Mouse (Mus musculus) G1E (cell line): ENCODE measurements around the gene D630045J12Rik. TPM values are rescaled to one million over a fixed set of nuclear protein-coding genes. Genes with fewer than 3 reads are reported as not detected.

ENCODE experiments used
- ATAC-seq: 2 replicates; pipeline ENCODE4 v1.8.0; 2016; ENCODE audit warnings: mild to moderate bottlenecking; ENCODE audit not compliant: insufficient number of reproducible peaks, poor library complexity, low FRiP score, severe bottlenecking; ENCODE audit errors: extremely low read depth
- DNase-seq: peaks from one replicate; pipeline ENCODE4 v3.0.0; 2012; ENCODE audit warnings: low spot score
- H3K27me3 ChIP-seq: 2 replicates; pipeline ENCODE4 v1.6.1; 2012; ENCODE audit warnings: mild to moderate bottlenecking, low read length, inconsistent platforms; ENCODE audit not compliant: insufficient read depth
- H3K36me3 ChIP-seq: replicated peaks from 2 replicates; pipeline ENCODE3; 2012; ENCODE audit warnings: mild to moderate bottlenecking, inconsistent platforms
- H3K4me1 ChIP-seq: 2 replicates; pipeline ENCODE4 v1.6.1; 2012; ENCODE audit warnings: low read depth, low read length, inconsistent platforms, mixed read lengths; ENCODE audit not compliant: insufficient read depth
- H3K4me3 ChIP-seq: 2 replicates; pipeline ENCODE4 v1.5.1; 2012; ENCODE audit warnings: low read depth, mild to moderate bottlenecking, inconsistent platforms, low read length, moderate library complexity, mixed read lengths
- H3K9me3 ChIP-seq: replicated peaks from 2 replicates; pipeline ENCODE4 v1.6.1; 2012; ENCODE audit warnings: inconsistent platforms
- CTCF ChIP-seq: IDR thresholded peaks from 2 replicates; pipeline ENCODE4 v1.5.1; 2012; ENCODE audit warnings: low read depth, low read length, inconsistent platforms, mixed read lengths
- GATA1 ChIP-seq: IDR thresholded peaks from 2 replicates; pipeline ENCODE4 v1.6.1; 2012; ENCODE audit warnings: borderline replicate concordance, low read length, inconsistent platforms, mixed read lengths
- GATA2 ChIP-seq: IDR thresholded peaks from 2 replicates; pipeline ENCODE4 v1.6.1; 2012; ENCODE audit warnings: low read depth, low read length, inconsistent platforms, borderline replicate concordance
- POLR2AphosphoS5 ChIP-seq: IDR thresholded peaks from 2 replicates; pipeline ENCODE4 v1.6.1; 2012; ENCODE audit warnings: low read depth, low read length, inconsistent platforms; ENCODE audit not compliant: insufficient replicate concordance
- TAL1 ChIP-seq: conservative IDR thresholded peaks from 2 replicates; pipeline ENCODE4 v1.6.1; 2012; ENCODE audit warnings: low read depth, low read length, inconsistent platforms, mixed read lengths
- polyA plus RNA-seq: library from polyadenylated mRNA; stranded (reverse); fragments of >175 nt; gene quantifications from 2 replicates; pipeline ENCODE4 v1.2.3, GENCODE M21; 2012
- total RNA-seq, 2 experiments: library from RNA; stranded (forward) in 1 of 2; stranded (reverse) in 1 of 2; fragments of 200-1000 nt in 1 of 2; fragments of >200 nt in 1 of 2; fragmentation: Nextera tagmentation in 1 of 2; gene quantifications; 2 replicates each; pipeline ENCODE4 v1.2.3; 2014 to 2017

Gene D630045J12Rik
- total and polyA plus RNA-seq, 3 experiments, result 0.01 to 0.38 TPM; not detected in 1

DNA sequence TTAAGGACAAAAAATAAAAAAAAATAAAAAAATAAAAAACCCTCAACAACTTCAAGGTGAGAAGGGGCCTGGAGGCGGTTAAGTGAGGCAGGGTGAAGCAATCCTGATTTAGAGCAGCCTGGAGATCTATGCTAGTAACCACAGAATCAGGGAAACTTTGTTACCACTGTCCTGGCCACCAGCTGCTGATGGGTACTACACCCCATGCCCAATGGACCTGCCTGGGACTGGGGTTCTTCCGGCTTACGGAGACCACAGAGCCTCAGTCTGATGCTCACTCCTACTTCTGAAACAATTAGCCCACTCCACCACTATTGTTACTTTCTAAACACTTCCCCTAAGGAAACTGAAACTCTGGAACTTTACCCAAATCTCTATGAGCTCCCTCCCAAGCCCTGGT is 9.0 kb downstream of the D630045J12Rik start:
- no peak for TF ChIP-seq GATA1
- TF ChIP-seq GATA2, result no peak
- TF ChIP-seq POLR2AphosphoS5, result no peak
- TF ChIP-seq CTCF, result no peak
- no peak for TF ChIP-seq TAL1
- Histone ChIP-seq H3K4me3 (no peak overlapping the region), H3K27me3 (peaks cover 32% of the 10 kb centered on the region), H3K4me1 (no peaks in the 10 kb centered on the region), H3K36me3 (no peaks in the 10 kb centered on the region), H3K9me3 (no peaks in the 10 kb centered on the region)
- ATAC-seq, result no peak
- DNase-seq, result no peak

DNA sequence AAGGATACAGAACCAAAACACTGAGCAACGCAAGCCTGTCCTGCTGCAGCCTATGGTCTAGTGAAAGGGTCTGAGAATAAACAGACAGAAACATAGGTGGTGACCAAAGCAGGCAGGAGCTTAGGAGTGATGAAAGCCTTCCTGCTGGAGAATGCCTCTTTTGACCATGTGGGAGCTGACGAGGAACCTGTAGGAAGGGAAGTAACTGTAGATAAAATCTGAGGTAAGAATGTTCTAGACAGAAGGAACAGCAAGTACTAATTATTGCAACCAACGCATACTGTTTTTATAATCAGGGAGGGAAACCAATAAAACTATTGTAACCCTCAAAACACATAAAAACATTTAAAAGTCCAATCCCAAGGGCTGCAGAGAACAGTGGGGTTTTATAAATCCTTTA is 9.6 kb downstream of the D630045J12Rik start:
- H3K27me3 ChIP-seq, result peaks cover 30% of the 10 kb centered on the region
- H3K36me3 ChIP-seq, result no peaks in the 10 kb centered on the region
- ATAC-seq, result no peak
- H3K4me1 ChIP-seq, result no peaks in the 10 kb centered on the region
- TF ChIP-seq TAL1, result no peak
- TF ChIP-seq POLR2AphosphoS5, result no peak
- TF ChIP-seq GATA2, result no peak
- TF ChIP-seq GATA1, result no peak
- no peak for TF ChIP-seq CTCF
- no peaks in the 10 kb centered on the region for H3K9me3 ChIP-seq
- DNase-seq, result no peak
- H3K4me3 ChIP-seq, result no peak overlapping the region

DNA sequence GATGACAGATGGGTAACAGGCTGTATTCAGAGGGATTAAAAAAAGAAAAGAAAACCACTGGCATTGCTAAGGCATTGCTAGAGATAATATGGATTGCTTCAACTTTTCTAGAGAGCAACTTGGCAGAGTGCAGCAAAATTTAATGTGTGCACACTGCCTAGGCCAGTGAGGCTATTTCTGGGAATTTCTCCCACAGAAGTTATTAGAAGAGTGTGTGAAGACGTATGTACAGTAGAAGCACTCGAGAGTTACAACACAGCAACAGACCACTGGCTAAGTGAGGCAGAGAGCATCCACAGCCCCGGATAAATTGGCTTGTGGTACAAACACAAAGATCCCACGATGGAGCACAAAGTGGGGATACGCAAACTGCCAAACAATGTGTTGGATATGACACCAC is 11.0 kb downstream of the D630045J12Rik start:
- H3K4me3 ChIP-seq, result no peak overlapping the region
- DNase-seq (no peak), ATAC-seq (no peak)
- no peak for TF ChIP-seq TAL1
- TF ChIP-seq POLR2AphosphoS5, result no peak
- TF ChIP-seq GATA2, result no peak
- TF ChIP-seq GATA1, result no peak
- TF ChIP-seq CTCF, result no peak
- H3K4me1 ChIP-seq, result no peaks in the 10 kb centered on the region
- no peaks in the 10 kb centered on the region for H3K36me3 ChIP-seq
- no peaks in the 10 kb centered on the region for H3K9me3 ChIP-seq
- peaks cover 28% of the 10 kb centered on the region for H3K27me3 ChIP-seq

DNA sequence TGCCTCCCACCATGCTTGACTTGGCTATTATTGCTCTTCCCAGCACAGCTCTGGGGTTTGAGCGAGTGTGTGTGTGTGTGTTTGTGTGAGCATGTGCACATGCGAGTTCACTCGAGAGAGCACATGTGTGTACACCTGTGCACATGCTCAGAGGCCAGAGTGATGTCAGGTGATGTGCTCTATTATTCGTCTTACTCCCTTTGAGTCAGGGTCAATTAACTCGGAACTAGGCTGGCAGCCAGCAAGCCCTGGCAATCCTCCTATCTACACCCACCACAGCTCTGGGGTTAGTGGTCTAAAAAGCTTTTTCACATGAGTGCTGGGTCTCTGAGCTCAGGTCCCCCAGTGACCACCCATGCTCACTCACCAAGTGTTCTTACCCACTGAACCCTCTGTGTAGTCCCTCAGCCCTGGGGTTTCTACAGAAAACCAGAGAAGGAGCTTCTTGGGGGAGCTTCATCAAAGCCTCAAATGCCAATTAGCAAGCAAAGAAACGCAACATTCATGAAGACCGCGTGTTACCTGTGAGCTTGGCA is 11.4 kb downstream of the D630045J12Rik start:
- Histone ChIP-seq H3K9me3 (no peaks in the 10 kb centered on the region), H3K36me3 (no peaks in the 10 kb centered on the region), H3K27me3 (peaks cover 27% of the 10 kb centered on the region), H3K4me3 (no peak overlapping the region), H3K4me1 (no peaks in the 10 kb centered on the region)
- no peak for TF ChIP-seq GATA1
- TF ChIP-seq TAL1, result no peak
- TF ChIP-seq POLR2AphosphoS5, result no peak
- TF ChIP-seq GATA2, result no peak
- TF ChIP-seq CTCF, result no peak
- DNase-seq (no peak), ATAC-seq (no peak)

DNA sequence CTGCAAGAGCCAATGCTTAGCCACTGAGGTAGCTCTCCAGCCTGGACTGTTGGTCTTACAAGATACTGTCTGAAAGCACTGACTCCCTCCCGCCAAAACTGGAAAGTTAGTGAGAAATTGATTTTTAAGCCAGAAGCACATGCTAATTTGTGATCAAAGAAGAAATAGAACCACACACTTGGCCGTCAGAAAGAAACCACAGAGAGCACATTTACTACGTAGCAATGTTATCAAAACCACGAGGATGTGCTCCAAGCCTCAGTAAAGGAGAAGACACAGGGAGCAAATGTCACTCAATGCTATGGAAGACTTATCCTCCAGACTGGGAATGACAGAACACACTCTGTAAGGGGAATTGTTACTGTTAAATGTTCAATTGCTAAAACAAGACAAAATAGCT is 12.3 kb downstream of the D630045J12Rik start:
- DNase-seq, result no peak
- H3K9me3 ChIP-seq, result no peaks in the 10 kb centered on the region
- no peak overlapping the region for H3K4me3 ChIP-seq
- no peaks in the 10 kb centered on the region for H3K4me1 ChIP-seq
- TF ChIP-seq GATA2, result no peak
- TF ChIP-seq GATA1, result no peak
- TF ChIP-seq CTCF, result no peak
- no peak for TF ChIP-seq POLR2AphosphoS5
- no peak for TF ChIP-seq TAL1
- peaks cover 32% of the 10 kb centered on the region for H3K27me3 ChIP-seq
- no peak for ATAC-seq
- no peaks in the 10 kb centered on the region for H3K36me3 ChIP-seq

DNA sequence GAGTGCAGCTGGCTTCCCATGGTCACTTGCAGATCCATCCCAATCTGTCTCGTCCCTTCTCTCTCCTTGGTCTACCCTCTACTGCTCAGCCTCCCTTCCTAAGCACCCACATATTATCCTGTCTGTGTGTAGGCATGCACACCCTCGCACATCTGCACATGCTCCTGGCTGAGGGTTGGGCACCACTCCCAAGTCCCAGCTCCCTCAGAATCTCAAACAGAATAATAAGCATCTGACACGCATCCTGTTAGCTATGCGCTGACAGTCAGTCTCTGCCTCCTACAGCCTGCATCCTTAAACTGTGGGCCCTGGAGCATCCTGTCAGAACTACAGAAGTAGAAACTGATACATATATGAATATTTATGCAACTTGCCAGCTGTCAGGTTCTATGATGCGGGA is 13.2 kb downstream of the D630045J12Rik start:
- no peaks in the 10 kb centered on the region for H3K4me1 ChIP-seq
- no peak for ATAC-seq
- no peaks in the 10 kb centered on the region for H3K9me3 ChIP-seq
- peaks cover 27% of the 10 kb centered on the region for H3K27me3 ChIP-seq
- DNase-seq, result no peak
- no peaks in the 10 kb centered on the region for H3K36me3 ChIP-seq
- no peak overlapping the region for H3K4me3 ChIP-seq
- TF ChIP-seq POLR2AphosphoS5 (no peak), GATA2 (no peak), CTCF (no peak), GATA1 (no peak), TAL1 (no peak)

DNA sequence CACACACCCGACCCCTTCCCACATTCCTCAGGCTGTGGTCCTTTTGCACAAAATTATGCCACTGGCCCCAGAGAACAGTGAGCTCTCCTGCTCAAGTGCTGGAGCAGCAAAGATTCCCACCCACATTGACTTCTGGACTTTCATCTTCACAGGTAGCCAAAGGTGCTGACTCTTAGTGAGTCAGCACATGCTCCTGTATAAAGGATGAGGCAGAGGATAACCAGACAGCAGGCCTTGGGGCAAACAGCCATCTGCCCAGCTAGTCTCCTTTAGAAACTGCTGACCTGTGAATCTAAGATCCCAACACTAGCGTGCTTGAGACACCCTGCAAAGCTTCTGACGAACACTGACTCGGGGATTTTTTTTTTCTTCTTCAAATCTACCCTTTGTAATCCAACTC is 15.4 kb downstream of the D630045J12Rik start:
- H3K9me3 ChIP-seq, result no peaks in the 10 kb centered on the region
- peaks cover 18% of the 10 kb centered on the region for H3K27me3 ChIP-seq
- no peak overlapping the region for H3K4me3 ChIP-seq
- H3K4me1 ChIP-seq, result no peaks in the 10 kb centered on the region
- no peak for TF ChIP-seq POLR2AphosphoS5
- TF ChIP-seq CTCF, result no peak
- TF ChIP-seq GATA1, result no peak
- no peak for ATAC-seq
- H3K36me3 ChIP-seq, result no peaks in the 10 kb centered on the region
- DNase-seq, result no peak
